Mouse (Mus musculus): ENCODE results near the gene Slc23a4.

Gene Slc23a4

GRCm38 (mm10) chr6:34988081-34988761 lies at the start of gene Slc23a4:
Gene Slc23a4 (minus strand): TSS chr6:34988404.
- 30% methylated on average over 20 of the region's 20 CpGs for WGBS

DNA sequence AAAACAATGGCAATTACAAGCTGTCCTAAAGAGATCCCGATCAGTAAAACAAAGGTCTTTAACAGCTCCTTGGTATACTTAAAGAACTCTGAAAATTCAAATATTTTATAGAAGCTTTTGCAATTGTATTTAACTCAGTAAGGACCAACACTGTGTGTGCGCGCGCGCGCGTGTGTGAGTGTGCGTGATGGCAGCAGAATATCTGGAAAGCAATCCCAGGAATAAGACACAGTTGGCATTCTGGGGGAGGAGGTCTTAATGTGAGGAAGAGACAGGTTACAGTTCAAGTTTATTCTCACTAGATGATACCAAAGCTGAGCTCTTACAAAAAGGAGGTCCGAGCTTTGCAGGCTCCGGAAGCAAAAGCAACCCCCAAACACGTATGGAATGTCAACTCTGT lies 45.1 kb upstream of the Slc23a4 start:
- 92% methylated on average over 11 of the region's 11 CpGs for WGBS

GRCm38 (mm10) chr6:35032704-35033103 lies 44.5 kb upstream of the Slc23a4 start:
- WGBS = 69% methylated on average over 2 of the region's 2 CpGs

GRCm38 (mm10) chr6:35030811-35031210 lies 42.6 kb upstream of the Slc23a4 start:
- 87% methylated on average over 4 of the region's 4 CpGs for WGBS

GRCm38 (mm10) chr6:35030226-35030625 lies 42.0 kb upstream of the Slc23a4 start:
- 88% methylated on average over 6 of the region's 6 CpGs for WGBS

DNA sequence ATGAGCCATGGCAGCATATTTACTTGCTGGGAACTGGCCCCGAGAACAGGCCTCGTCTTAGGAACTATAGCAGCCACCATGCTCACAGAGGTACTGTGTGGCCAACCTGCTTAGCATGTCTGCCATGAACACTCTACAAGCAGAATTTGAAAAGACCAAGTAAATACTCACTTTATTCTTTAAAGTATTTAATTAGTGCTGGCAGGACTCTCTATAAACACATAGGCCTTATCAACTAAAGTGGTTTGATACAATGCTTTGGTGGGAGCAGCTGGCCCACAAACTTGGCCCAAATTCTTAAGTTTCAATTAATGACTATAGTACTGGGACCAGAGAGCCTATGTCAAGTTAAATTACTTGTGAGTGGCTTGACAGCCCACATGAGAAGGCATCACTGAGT lies 39.8 kb upstream of the Slc23a4 start:
- 73% methylated on average over 2 of the region's 2 CpGs for WGBS

DNA sequence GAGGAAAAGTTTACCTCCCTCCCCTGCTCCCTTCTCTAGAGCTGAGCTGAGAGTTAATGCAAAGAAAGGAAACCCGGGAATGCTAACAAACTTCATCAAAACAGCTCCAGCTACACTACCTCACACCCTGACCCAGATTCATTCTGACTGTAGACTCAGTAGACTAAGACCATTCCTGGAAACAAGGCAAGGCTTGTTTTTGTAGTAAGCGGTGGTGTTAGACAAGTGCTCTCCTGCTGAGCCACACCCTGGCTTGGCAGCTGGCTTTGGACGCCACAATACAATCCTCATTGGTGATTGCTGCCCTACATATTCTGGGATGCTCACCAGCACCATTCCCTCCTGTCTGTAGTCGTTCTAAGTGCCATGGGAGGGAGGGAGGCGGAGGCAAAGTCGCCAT lies 39.1 kb upstream of the Slc23a4 start:
- 58% methylated on average over 6 of the region's 6 CpGs for WGBS

GRCm38 (mm10) chr6:35016624-35017023 lies 28.4 kb upstream of the Slc23a4 start:
- 88% methylated on average over 5 of the region's 5 CpGs for WGBS

GRCm38 (mm10) chr6:35011953-35012352 lies 23.7 kb upstream of the Slc23a4 start:
- WGBS = 67% methylated on average over 1 of the region's 1 CpGs

DNA sequence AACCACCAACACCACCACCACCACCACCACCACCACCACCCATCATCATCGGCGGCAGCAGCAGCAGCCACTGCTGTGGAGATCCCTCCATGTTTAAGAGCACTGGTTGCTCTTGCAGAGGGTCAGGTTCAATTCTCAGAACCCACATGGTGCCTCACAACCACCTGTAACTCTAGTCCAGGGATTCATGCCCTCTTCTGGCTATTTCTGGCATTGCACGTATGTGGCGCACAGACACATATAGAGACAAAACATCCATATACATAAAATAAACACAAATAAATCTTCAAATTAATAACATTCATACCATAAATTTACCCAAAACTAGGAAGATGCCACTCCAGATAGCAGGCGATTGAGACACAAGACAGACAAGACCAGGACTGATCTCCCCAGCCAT lies 22.5 kb upstream of the Slc23a4 start:
- 95% methylated on average over 5 of the region's 5 CpGs for WGBS

DNA sequence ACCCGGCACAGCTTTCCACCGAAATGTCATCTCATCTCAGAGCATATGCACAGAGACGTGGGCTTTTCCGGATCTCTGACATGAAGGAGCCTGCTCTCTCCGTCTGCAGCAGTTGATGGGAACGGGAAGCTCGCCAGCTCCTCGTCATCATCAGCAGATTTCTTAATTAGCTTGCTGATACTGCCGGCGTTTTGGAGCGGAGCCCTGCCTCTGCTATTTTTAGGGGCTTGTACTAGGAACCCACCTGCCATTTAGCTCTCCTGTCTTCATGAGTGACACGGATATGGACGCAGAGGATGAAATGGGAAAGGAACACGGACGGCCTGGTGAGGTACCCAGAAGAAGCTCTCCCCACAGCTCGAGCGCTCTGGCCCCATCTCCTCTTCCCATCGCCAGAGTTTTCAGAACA lies 14.1 kb upstream of the Slc23a4 start:
- WGBS = 28% methylated on average over 18 of the region's 18 CpGs

DNA sequence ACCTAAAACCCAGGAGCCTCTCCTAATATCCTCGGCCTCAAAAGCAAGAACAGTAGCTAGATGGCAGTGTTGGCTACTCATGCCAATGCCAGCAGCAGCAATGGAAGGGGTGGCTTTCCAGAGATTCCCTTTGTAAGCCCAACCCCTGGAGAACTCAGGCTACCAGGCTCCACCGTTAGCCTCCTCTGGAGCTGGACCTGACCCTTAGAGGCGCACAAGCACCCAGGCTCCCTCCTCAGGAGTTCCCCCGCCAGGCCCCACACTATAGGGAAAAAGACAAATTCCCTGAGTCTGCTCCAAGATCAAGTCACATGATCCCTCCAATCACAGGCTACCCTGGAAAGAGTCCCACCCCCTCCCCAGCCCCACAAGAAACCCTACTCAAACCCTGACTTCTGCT lies 10.9 kb upstream of the Slc23a4 start:
- WGBS = 21% methylated on average over 4 of the region's 4 CpGs

- 63% methylated on average over 4 of the region's 4 CpGs for WGBS
Measured at GRCm38 (mm10) chr6:34996496-34996895, 8.3 kb upstream of the Slc23a4 start.

DNA sequence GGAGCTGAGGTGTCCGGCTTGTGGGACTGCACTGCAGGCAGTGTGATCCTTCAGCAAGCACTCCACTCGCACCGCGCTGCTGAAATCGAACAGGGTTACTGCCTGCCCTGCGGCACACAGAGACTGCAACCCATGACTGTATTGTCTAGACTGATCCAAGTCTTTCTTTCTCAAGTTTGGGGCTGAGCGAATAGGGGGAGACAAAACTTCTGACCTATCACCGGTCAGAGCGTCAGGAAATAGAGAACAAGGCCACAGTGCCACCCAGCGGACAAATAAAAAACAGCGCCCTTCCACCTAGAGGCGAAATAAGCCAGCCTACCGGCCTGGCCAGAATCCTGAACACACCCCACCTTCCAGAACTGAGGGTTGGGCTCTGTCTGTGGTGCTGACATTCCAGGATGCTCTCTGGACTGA lies 7.1 kb upstream of the Slc23a4 start:
- 2% methylated on average over 13 of the region's 13 CpGs for WGBS

GRCm38 (mm10) chr6:34994692-34995091 lies 6.5 kb upstream of the Slc23a4 start:
- WGBS = 57% methylated on average over 5 of the region's 5 CpGs

GRCm38 (mm10) chr6:34989263-34989662 lies 1.1 kb upstream of the Slc23a4 start:
- 83% methylated on average over 6 of the region's 6 CpGs for WGBS

- WGBS = 85% methylated on average over 12 of the region's 12 CpGs
Measured at GRCm38 (mm10) chr6:34987085-34987645, 1.0 kb downstream of the Slc23a4 start.

DNA sequence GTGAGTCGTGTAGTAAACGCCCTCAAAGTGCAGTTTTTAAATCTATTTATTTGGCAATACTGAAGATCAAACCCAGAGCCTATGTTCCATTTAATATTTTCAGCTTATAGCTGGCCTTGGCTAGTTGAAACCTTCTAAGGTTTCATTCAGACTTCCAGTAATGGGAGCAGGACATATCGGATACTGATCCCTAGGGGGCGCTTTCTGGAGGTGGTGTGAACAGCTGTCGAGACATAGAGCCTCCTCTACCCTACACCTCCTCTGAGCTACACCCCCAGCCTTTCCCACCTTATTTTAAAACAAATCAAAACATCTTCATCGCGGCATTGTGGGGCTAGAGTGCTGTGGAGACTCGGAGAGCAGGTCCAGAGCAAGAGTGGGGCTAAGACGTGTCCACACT lies 7.5 kb downstream of the Slc23a4 start:
- WGBS = 70% methylated on average over 9 of the region's 9 CpGs

- WGBS = 91% methylated on average over 3 of the region's 3 CpGs
Measured at GRCm38 (mm10) chr6:34979291-34979690, 8.9 kb downstream of the Slc23a4 start.

- 80% methylated on average over 3 of the region's 3 CpGs for WGBS
Measured at GRCm38 (mm10) chr6:34971181-34971580, 17.0 kb downstream of the Slc23a4 start.

DNA sequence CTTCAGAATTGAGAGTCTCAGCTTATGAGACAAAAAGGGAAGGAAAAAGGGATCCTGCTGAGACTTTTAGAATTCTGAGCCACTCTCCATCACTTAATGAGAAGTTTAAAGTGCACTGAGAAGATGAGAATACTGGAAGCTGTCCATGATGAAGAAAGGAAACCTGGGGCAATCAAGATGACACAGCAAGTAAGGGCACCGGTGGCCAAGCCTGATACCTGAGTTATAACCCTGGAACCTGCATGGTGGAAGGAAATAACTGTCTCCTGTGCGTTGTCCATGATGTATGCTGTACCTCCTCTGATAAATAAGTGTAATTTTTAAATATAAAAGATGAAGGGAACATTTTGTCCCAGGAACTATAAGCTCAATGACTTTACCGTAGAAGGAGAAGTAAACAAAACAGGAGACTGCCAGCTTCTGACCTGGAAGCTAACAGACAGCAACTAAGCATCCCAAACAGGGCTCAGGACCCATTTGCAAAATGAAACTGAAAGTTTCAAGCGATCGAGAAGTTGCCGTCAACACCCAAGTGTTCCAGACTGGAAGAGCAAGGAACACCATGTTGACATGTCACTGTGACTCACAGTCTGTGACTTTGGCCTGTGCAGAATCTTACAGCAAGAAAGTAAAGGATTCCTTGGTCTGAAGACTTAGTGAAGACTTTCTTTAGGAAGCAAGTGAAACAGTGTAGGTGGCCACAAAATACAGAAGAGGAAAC lies 22.2 kb downstream of the Slc23a4 start:
- 87% methylated on average over 6 of the region's 6 CpGs for WGBS

GRCm38 (mm10) chr6:34964550-34964949 lies 23.7 kb downstream of the Slc23a4 start:
- WGBS = 89% methylated on average over 2 of the region's 2 CpGs

- WGBS = 97% methylated on average over 7 of the region's 7 CpGs
Measured at GRCm38 (mm10) chr6:34959131-34959530, 29.1 kb downstream of the Slc23a4 start.
